Mouse (Mus musculus) granulocyte monocyte progenitor cell, adult 5-6 weeks (primary cell): ENCODE data around the gene Dirc2. TPM values are rescaled to one million over a fixed set of nuclear protein-coding genes. Genes with fewer than 3 reads are reported as not detected.

ENCODE experiments used
- ATAC-seq: replicated peaks from 2 replicates; pipeline ENCODE4 v1.8.0; 2016; ENCODE audit warnings: mild to moderate bottlenecking, moderate TSS enrichment, inconsistent platforms; ENCODE audit not compliant: poor library complexity, severe bottlenecking
- total RNA-seq, 2 experiments: library from RNA; stranded (forward) in 1 of 2; stranded (reverse) in 1 of 2; fragments of 200-712, 200-1000 nt in 1 of 2; fragments of >200 nt in 1 of 2; fragmentation: Nextera tagmentation in 1 of 2; gene quantifications; 2 replicates each; pipeline ENCODE4 v1.2.3; 2014 to 2017

Dirc2 gene
- total RNA-seq, 2 experiments from 2014 or later = 15.8 to 31.7 TPM

DNA sequence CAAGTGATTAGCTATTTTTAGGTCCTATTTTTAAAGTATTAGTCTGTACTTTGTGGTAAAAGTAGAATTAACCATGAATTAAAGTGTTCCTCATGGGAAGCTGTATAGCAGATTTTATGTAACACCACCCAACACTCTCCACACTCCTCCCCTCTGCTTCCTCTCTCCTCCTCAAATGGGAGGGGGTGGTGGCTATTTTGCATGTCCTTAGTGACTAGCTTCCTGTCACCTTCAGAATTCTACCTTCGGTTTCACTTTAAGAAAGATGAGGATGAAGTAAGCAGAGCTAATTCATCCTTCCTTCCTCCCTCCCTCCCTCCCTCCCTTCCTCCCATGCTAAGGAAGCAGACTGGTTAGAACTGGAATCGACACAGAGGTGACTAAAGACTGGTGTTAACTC is 73.1 kb downstream of the Dirc2 start:
- peak; percentile 33; the same call in 1 of the 2 replicates for ATAC-seq

DNA sequence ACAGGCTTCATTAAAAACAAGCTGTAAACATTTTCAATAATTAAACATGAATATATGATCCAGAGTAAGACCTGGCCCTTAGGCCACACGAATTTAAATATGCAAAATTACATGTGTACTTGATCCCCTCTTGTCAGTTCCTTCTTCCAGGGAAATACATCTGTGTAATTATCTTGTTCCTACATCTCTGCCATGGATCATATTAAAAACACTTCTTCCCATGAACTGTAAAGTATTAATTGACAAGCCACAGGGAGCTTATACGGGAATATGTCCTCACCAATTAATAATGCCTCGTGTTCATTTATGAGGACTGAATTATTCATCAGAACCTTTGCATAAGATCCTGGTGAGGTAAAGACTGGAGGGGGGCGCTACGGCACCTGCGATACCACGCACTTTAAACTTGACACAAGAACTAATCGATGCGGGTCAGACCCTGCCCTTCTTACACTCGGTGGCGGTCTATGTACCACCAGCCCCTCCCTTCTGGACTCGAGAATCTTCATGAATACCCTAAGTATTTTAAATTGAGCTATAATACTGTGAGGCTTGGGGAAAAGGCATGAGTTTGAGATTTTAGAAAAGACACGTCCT is 74.8 kb downstream of the Dirc2 start:
- no peak for ATAC-seq

DNA sequence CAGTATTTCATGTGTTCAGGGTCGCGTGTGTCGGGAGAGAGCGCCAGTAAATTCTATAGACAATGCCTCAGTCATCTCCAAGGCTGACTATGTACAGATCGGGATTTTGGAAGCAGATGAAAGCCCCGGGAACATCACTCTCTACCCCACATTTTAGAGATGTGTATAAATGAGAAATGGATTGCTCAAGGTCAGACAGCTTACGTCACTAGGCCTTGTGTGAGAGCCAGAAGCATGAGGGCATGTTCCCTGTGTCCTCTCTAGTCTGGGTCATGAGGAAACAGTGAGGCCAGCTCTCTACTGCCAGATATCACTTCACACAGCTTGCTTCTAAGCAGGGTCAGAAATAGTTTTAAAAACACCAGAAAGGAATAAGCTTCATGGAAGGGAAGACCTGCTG is 77.5 kb downstream of the Dirc2 start:
- ATAC-seq = no peak

DNA sequence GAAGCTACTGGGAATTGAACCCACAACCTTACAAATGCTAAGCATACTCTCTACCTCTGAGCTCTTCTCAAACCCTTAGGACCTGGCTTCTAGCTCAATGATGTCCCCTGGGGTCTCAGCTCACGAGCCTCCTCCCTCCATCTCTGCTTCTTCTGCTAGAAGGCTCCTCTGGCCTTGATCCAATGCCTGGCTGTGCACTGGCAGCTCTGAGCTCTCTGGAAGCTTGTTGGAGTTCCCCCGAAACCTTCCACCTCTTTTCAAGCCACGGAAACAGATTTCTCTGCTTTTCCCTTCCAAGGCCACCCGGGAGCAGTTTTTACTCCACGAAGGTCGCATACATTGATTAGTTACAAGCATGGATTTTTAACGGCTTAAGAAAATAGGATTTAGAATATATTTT is 82.7 kb downstream of the Dirc2 start:
- ATAC-seq = no peak

DNA sequence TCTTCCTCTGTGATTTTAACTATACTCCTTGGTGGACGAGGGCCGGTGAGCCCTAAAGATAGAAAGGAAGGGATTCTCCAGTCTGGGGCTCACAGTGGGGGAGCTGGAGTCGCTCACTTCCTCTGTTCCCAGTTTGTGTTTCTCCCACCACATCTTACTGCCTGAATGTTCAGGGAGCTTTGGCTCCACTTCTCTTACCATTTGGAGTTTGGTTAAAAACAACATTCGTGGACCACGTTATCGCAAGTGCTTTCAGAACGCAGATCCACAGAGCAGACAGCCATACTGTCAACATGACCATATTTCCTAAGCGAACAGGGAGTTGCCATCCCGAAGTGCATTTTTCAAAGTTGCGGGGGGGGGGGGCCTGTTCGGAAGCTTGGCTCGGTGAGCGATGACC is 84.1 kb downstream of the Dirc2 start:
- no peak for ATAC-seq

DNA sequence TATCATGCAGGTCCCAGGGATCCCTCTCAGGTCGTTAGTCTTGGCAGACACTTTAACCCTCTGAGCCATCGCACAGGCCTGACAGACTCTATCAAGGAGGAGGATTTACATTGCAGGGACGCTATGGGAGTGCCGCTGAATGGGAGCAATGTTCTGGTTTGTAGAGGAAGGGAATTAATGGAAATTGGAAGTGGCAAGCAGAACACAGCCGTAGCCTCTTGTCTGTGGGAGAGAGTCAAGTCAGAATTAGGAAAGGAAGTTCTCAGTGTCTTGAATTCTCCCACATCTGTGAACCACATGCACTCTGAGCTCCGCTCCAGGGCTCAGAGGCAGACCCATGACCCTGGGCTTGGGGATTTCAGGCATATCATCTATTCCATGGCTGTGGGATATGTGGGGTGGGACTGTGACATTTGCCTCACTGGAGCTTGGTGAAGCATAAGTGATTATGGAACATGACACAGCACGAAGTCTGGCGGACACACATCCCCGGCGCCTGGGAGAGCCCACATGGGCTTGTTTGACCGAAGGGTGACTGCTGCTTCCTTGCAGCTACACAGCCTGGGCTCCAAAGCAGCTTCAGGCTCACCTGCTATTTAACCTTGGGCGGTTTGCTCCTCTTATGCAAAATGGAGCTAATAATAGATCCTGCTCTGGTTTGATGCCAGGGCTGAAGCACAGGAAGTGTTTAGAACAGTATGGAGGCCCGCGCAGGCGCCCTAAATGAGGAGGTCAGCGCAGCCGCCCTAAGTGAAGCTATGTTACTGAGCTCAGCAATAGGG is 87.6 kb downstream of the Dirc2 start:
- no peak for ATAC-seq

DNA sequence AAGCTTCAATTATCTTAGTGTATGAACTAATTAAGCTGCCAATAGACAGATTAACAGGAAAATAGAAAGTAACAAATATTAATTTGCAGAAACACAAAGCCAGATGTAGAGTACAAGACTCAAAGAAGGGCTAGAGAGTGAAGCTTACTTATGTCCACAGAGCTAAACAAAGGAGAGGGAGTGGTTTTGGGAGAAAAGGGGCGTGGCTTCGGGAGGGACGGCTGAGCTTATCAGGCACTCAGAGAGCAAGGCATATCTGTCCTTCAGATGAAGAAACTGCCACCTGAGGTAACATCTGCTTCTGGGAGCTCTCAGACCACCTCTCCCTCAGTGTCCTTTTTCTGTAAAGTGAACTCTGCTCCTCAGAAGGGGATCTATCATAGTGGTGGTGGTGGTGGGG is 90.7 kb downstream of the Dirc2 start:
- ATAC-seq = no peak

DNA sequence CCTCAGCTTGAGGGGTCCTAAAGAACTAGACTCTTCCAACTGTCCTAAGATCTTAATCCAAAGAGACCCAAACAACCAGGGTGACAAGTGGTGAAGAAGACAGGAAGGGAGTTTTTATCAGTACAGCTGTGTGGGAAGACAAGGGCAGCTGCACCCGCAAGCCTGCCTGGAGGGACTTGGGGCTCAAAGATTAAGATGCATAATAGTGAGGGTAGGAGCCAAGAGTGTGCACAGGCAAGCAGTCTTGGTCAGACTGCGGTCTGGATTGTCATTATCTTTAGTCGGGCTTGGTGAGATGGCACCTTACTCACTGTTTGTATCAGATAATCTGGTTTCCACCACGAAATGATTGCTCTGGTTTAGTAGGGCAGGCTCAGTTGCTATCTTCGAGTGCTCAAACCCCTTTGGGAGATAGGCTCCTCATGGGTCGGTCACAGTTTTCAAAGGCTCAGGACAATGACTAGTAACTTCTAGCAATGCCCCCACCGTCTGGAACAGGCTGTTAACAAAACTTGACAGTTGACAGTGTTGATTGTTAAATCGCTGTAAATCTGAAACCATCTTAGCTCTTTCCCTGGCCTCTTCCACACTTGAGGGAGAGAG is 91.5 kb downstream of the Dirc2 start:
- ATAC-seq = peak; percentile 27; the same call in 1 of the 2 replicates

DNA sequence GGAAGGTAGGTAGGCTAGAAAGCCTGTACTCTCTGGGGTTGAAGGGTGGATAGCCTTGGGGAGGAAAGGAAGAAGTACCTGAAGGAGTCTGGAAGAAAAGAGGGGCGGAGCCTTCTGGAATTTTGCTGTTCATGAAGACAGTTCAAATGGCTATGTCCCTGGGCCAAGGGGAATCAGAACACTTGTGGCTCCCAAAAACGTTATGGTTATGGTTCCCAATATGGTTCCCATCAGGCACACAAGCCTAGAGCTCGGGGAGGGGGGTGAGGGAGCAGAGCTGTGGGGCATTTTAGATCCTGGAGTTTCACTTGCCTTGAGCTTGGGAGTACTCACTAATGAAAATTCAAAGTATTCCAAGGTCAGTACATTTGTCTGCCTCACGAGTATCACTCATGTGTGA is 104.3 kb downstream of the Dirc2 start:
- no peak for ATAC-seq

DNA sequence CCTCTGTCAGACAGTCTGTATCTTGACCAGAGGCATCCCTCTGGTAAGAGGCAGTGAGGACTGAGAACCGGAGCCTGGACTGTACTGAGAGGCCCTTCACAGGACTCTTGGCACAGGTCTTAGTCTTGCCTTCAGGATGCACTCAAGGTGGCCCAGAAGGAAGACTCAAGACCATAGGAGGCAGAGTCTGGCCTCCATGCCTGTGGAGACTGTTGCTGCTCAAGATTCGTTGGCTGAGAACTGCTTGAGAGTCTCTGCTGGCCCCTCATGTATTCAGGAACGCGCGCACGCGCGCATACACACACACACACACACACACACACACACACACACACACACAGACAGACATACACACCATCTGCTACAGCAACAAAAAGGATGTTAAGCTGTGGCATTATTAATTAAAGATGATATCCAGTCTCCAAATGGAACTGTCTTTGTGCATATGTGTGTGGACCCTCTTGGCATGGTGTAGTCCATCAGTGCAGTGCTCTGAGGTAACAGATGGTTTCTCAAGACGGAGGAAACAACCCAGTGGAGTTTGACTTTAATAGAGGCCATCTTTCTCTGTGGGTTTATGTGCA is 105.2 kb downstream of the Dirc2 start:
- ATAC-seq = no peak

DNA sequence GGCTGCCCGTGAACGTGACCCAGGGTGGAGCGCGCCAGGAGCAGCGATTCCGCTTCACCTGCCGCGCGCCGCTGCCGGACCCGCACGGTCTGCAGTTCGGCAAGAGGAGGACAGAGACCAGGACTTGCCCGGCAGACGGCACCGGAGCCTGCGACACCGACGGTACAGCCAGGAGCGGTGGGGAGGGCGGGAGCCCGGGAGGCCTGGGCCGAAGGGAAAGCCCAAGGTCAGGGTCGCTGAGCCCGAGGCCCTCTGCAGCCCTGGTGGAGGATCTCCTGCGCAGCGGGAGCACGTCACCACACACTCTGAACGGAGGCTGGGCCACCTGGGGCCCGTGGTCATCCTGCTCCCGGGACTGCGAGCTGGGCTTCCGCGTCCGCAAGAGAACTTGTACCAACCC is 108.9 kb downstream of the Dirc2 start:
- ATAC-seq = no peak

DNA sequence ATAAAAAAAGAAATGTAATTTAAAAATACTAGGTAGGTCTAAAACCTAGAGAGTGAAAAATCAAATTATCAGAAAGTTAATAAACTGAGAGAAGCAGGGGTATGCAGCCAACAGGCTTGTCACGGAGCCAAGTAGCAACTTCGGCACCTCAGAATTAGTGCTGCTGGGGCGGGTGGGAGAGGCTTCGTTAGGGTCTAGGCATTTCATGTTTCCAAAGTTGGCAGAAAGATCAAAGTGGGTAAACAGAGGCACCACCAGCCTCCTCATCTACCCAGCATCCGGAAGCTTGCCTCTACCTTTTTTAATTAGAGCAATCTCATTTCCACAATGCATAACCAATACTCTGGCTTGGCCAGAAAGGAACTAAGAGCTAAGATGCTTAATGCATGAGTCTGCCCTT is 115.2 kb downstream of the Dirc2 start:
- no peak for ATAC-seq

DNA sequence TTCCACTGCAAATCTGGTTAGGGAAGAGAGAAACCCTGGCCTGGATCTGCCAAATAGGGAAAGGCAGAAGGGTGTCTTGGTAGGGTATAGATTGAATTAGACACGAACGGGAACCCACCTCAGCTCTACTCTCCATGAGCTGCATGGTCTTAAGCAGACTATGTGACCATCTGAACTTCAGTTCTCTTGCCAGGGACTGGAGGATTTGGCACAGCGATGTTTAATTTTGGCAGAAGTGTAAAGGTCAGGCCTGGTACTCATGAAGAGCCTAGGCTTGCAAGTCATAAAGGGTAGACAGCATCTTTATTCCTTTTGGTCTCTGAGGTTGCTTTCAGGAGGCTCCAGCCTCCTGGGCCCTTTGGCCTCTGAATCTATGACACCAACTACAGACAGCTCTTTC is 116.5 kb downstream of the Dirc2 start:
- ATAC-seq = no peak

DNA sequence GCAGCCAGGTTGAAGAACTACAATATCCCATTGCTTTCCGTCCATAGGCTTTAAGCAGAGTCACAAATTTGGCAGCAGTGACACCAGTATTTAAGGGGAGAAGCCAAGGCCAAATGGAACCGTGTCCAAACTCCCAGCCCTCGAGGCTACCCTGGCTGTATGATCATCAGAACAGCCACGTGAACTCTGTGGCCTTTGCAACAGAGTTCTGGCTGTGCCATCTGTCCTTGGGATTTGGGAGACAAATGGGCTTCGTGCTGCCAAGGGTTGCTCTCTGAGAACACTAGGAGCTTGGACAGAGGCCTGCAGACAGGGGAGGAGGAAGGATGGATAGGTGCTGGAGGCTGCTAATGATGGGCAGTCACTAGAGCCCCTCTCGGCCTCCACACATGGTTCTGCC is 117.0 kb downstream of the Dirc2 start:
- ATAC-seq = no peak

DNA sequence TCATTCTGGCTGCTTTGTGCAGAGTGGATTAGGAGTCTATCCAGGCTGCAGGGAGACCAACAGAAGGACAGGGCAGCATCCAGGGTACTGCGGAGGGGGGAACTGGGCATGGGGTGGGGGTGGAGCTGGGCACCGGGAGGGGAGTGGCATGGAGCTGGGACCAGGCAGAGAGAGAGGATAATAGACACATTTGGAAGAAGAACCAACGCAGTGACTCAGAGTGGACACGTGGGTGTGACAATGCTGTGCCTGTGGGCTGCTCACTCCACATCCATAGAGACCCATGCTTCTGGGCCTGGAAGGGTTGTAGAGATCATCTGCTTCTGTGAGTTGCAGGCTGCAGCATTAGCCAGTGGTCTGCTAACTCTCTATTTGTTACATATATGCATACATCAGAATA is 120.3 kb downstream of the Dirc2 start:
- no peak for ATAC-seq

Other genes starting within 250 kb of the Dirc2 start
- gene Sema5b, start 228.2 kb downstream of the Dirc2 start, total RNA-seq (2014; fragmentation: Nextera tagmentation) = not detected in 2 replicates
- not detected in 2 replicates for gene Sema5b, start 228.2 kb downstream of the Dirc2 start, total RNA-seq (2017)
- gene Hspbap1, start 1.0 kb upstream of the Dirc2 start, total RNA-seq (2014; fragmentation: Nextera tagmentation) = 3.0 and 7.8 TPM in 2 replicates
- 5.6 and 7.4 TPM in 2 replicates for gene Hspbap1, start 1.0 kb upstream of the Dirc2 start, total RNA-seq (2017)
- 10.7 and 16.7 TPM in 2 replicates for gene Parp14, start 102.2 kb upstream of the Dirc2 start, total RNA-seq (2014; fragmentation: Nextera tagmentation)
- 11.6 and 11.7 TPM in 2 replicates for gene Parp14, start 102.2 kb upstream of the Dirc2 start, total RNA-seq (2017)
- 14.7 and 15.7 TPM in 2 replicates for gene Parp9, start 169.1 kb upstream of the Dirc2 start, total RNA-seq (2014; fragmentation: Nextera tagmentation)
- 20.4 and 24.1 TPM in 2 replicates for gene Parp9, start 169.1 kb upstream of the Dirc2 start, total RNA-seq (2017)
- 21.9 and 28.5 TPM in 2 replicates for gene Dtx3l, start 169.8 kb upstream of the Dirc2 start, total RNA-seq (2014; fragmentation: Nextera tagmentation)
- 29.4 and 36.2 TPM in 2 replicates for gene Dtx3l, start 169.8 kb upstream of the Dirc2 start, total RNA-seq (2017)
- gene Kpna1, start 209.4 kb upstream of the Dirc2 start, total RNA-seq (2014; fragmentation: Nextera tagmentation) = 40.6 and 41.1 TPM in 2 replicates
- 35.1 and 42.2 TPM in 2 replicates for gene Kpna1, start 209.4 kb upstream of the Dirc2 start, total RNA-seq (2017)